Mouse (Mus musculus) limb, embryonic 11.5 days (tissue): ENCODE measurements around the gene Prrt2. TPM values are rescaled to one million over a fixed set of nuclear protein-coding genes. Genes with fewer than 3 reads are reported as not detected.

Experiments used
- ATAC-seq: fragments of 200-750 bp; cut with Nextera tagmentation; 2 replicates; pipeline ENCODE4 v1.8.0; 2017; ENCODE audit warnings: low read depth; ENCODE audit not compliant: insufficient number of reproducible peaks, low FRiP score, low TSS enrichment
- DNase-seq: peaks from one replicate; pipeline ENCODE4 v3.0.0-alpha.2; 2015; ENCODE audit warnings: low spot score
- H3K27ac ChIP-seq: fragments of 300-500 bp; sonication (generic); replicated peaks from 2 replicates; pipeline ENCODE4 v1.5.1; 2014; ENCODE audit warnings: low read depth, mild to moderate bottlenecking, low read length
- H3K27me3 ChIP-seq: fragments of 300-500 bp; sonication (generic); 2 replicates; pipeline ENCODE4 v1.6.1; 2014; ENCODE audit warnings: mild to moderate bottlenecking, low read length, mixed read lengths; ENCODE audit not compliant: control insufficient read depth, insufficient read depth
- H3K36me3 ChIP-seq: fragments of 300-500 bp; sonication (generic); 2 replicates; pipeline ENCODE4 v1.6.1; 2014; ENCODE audit warnings: mild to moderate bottlenecking, low read length, moderate library complexity, mixed read lengths; ENCODE audit not compliant: control insufficient read depth, insufficient read depth
- H3K4me1 ChIP-seq: fragments of 300-500 bp; sonication (generic); 2 replicates; pipeline ENCODE4 v1.6.1; 2014; ENCODE audit warnings: low read length, mixed read lengths; ENCODE audit not compliant: control insufficient read depth, insufficient read depth
- H3K4me2 ChIP-seq: fragments of 300-500 bp; sonication (generic); 2 replicates; pipeline ENCODE4 v1.6.1; 2014; ENCODE audit warnings: low read depth, mild to moderate bottlenecking, moderate library complexity; ENCODE audit not compliant: severe bottlenecking
- H3K4me3 ChIP-seq: fragments of 300-500 bp; sonication (generic); 2 replicates; pipeline ENCODE4 v1.5.1; 2014; ENCODE audit warnings: low read depth, low read length
- H3K9ac ChIP-seq: fragments of 300-500 bp; sonication (generic); 2 replicates; pipeline ENCODE4 v1.6.1; 2014; ENCODE audit warnings: mild to moderate bottlenecking, low read length
- H3K9me3 ChIP-seq: fragments of 300-500 bp; sonication (generic); 2 replicates; pipeline ENCODE4 v1.6.1; 2016; ENCODE audit warnings: low read length; ENCODE audit not compliant: control insufficient read depth
- WGBS: fragments of 180-500 bp; shearing (Covaris S2); extraction: QIAGEN DNeasy Blood & Tissue Kit; methylation state at CpG from one replicate; pipeline ENCODE4 v1.1.7; 2014; 5-methylcytosine and 5-hydroxymethylcytosine counted together
- polyA plus RNA-seq: library from polyadenylated mRNA; unstranded; fragments of >200 nt; fragmentation: Nextera tagmentation; extraction: Ambion mirVana; gene quantifications from 2 replicates; pipeline ENCODE4 v1.2.1, GENCODE M21; 2014

The Prrt2 gene
- polyA plus RNA-seq, 1 experiment from 2014 or later, result 9.2 TPM

DNA sequence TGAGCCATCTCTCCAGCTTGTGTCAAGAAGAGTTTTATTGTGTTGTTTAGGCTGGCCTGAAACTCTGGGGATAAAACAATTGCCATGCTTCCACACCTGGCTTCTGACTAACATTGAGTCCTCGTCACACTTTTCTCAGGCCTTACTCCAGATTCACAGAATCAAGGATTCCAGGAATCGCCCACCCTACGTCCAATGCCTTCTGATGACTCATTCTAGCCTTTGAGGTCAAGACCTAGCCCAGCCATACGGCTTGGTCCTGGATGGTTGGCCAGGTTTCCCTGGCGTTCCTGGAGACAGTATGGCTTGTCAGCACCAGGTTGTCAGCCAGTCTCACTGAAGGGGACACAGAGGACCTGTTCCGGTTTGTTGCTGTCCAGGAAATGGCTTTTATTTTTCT is 8.6 kb downstream of the Prrt2 start:
- no peaks in the 10 kb centered on the region for H3K9me3 ChIP-seq
- H3K4me2 ChIP-seq, result no peak overlapping the region
- DNase-seq (no peak), ATAC-seq (no peak)
- H3K4me3 ChIP-seq, result no peak overlapping the region
- H3K36me3 ChIP-seq, result peaks cover 4% of the 10 kb centered on the region; the same call in 1 of the 2 replicates
- H3K27ac ChIP-seq, result no peak overlapping the region
- no peak overlapping the region for H3K9ac ChIP-seq
- 90% methylated on average over 6 of the region's 6 CpGs for WGBS
- H3K4me1 ChIP-seq, result peaks cover 16% of the 10 kb centered on the region; the same call in 1 of the 2 replicates
- no peaks in the 10 kb centered on the region for H3K27me3 ChIP-seq

GRCm38 (mm10) chr7:127011717-127012116 is 9.3 kb downstream of the Prrt2 start:
- Histone ChIP-seq H3K9ac (no peak overlapping the region), H3K4me3 (no peak overlapping the region), H3K27me3 (no peaks in the 10 kb centered on the region), H3K4me1 (peaks cover 16% of the 10 kb centered on the region; the same call in 1 of the 2 replicates), H3K4me2 (no peak overlapping the region), H3K9me3 (no peaks in the 10 kb centered on the region), H3K36me3 (peaks cover 4% of the 10 kb centered on the region; the same call in 1 of the 2 replicates), H3K27ac (no peak overlapping the region)
- ATAC-seq, result no peak
- no peak for DNase-seq
- 83% methylated on average over 2 of the region's 2 CpGs for WGBS

DNA sequence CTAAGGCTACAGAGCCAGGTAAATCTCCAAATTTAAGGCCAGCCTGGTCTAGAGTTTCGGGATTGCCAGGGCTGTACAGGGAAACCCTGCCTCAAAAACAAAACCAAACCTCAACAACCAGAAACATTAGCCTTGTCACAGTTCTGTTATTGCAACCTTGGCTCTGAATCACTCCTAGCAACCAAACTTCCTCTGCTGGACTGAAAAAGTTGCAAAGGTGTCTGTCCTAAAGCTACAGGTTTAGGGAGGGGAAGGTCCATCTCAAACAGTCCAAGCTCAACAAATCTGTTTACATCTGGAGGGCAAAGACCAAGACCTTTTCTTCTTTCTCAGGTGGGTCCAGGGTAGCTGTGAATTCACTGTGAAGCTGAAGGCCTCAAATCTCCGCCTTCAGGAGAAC is 10.0 kb downstream of the Prrt2 start:
- H3K4me1 ChIP-seq, result peaks cover 16% of the 10 kb centered on the region; the same call in 1 of the 2 replicates
- no peaks in the 10 kb centered on the region for H3K27me3 ChIP-seq
- H3K36me3 ChIP-seq, result peaks cover 4% of the 10 kb centered on the region; the same call in 1 of the 2 replicates
- H3K4me2 ChIP-seq, result no peak overlapping the region
- no peak overlapping the region for H3K27ac ChIP-seq
- no peak overlapping the region for H3K9ac ChIP-seq
- no peak overlapping the region for H3K4me3 ChIP-seq
- 96% methylated on average over 2 of the region's 2 CpGs for WGBS
- no peak for ATAC-seq
- H3K9me3 ChIP-seq, result no peaks in the 10 kb centered on the region
- DNase-seq, result no peak

DNA sequence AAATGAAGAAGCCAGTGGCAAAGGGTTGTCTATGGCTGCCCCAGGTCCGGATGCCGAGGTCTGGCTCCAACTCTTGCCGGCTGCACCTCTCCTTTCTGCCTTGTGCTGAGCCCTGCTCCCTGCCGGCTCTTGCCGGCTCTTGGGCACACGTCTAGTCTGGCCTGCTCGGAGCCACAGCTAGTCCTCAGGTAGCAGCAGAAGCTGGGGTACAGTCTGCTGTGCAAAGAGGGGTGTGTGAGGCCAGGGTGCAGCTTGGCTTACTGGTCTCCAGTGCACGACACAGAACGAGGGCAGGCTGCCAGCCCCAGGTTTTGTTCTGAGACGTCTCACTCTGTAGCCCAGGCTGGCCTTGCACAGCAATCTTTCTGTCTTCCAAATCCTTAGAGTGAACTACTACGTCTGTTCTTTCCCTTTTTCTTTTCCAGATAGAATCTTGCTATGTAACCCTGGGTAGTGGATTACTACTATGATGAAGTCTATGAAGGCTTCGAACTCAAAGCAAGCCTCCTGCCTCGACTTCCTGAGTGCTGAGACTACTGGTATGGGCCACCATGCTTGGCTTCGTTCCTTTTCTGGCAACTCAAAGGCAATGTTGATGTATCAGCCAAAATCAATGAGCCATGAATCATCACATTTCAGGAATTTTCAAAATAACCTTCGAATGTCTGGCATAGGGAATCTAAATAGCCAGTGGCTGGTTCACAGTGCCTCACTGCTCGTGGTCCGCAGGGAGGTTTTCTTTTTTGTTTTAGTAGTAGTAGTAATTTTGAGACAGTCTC is 11.5 kb downstream of the Prrt2 start:
- DNase-seq (no peak), ATAC-seq (no peak)
- Histone ChIP-seq H3K36me3 (no peaks in the 10 kb centered on the region), H3K27ac (no peak overlapping the region), H3K27me3 (no peaks in the 10 kb centered on the region), H3K9me3 (no peaks in the 10 kb centered on the region), H3K4me3 (no peak overlapping the region), H3K9ac (no peak overlapping the region), H3K4me2 (no peak overlapping the region), H3K4me1 (peaks cover 2% of the 10 kb centered on the region; the same call in 1 of the 2 replicates)
- WGBS, result 89% methylated on average over 17 of the region's 17 CpGs

DNA sequence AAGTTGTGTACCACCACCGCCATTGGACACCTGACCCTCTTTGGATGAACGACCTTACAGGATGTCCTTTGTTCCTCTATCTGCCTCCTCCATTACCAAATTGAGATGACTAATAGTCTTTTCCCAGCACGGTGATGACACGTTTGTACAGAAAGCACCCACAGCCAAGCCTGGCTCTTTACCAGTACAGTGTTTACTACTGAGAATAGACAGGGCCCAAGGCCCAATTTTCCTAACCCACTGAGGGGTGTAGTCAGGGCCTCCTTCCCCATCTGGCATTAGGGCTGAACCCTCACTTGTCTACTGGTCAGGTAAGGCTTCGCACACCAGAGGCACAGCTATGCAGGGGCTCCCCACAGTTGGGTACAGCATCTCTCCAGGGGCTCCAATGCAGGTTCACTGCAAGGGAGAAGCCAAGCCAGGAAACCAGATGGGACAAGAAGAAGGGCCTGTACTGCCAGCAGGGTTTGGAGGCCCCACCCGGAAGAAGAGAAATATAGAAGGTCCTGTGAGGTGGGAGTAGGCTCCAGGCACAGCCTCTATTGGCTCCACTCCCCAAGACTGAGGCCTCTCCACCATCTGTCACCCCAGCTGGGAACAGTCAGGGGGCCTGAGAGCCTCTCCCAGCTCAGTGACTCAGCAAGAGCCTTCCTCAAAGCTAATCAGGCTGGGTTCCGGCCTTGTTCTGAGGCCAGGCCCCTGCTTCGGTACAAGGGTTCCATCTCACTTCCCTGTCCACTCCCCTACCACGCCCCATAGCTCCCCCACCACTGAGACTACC is 12.6 kb downstream of the Prrt2 start:
- no peak overlapping the region for H3K4me2 ChIP-seq
- no peak overlapping the region for H3K9ac ChIP-seq
- WGBS, result 70% methylated on average over 9 of the region's 9 CpGs
- H3K4me1 ChIP-seq, result no peaks in the 10 kb centered on the region
- no peak overlapping the region for H3K4me3 ChIP-seq
- no peak for ATAC-seq
- H3K36me3 ChIP-seq, result no peaks in the 10 kb centered on the region
- no peak for DNase-seq
- H3K27me3 ChIP-seq, result no peaks in the 10 kb centered on the region
- no peak overlapping the region for H3K27ac ChIP-seq
- H3K9me3 ChIP-seq, result no peaks in the 10 kb centered on the region

DNA sequence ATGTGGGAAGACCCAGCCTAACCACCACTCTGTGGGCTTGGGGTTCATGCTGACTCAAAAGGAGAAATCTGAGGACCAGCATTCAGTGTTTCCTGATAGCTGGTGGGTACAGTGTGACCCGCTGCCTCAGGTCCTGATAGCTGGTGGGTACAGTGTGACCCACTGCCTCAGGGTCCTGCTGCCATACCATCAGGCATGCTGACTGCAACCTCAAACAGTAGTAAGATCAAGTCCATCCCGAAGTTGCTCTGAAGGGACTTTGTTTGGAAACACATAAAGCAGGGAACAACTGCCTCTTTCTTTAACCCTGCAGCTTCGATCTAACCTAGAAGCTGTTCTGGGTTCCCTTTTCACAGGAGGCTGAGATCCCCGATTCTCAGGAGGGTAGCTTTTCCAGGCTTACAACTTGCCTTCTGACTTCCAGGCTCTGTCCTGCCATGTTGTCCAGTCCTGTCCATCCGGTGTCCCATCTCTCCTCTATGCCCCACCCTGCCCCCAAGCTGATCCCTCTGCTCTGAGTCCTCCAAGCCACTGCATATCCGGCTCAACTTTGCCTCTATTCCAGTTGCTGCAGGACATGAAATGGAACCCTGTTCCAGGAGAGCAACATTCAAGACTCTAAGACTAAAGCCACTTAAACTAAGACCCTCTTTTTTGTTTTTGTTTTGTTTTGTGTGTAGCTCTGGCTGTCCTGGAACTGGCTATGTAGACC is 13.5 kb downstream of the Prrt2 start:
- H3K9ac ChIP-seq, result no peak overlapping the region
- H3K27ac ChIP-seq, result no peak overlapping the region
- no peak overlapping the region for H3K4me3 ChIP-seq
- no peak for ATAC-seq
- no peaks in the 10 kb centered on the region for H3K27me3 ChIP-seq
- H3K4me2 ChIP-seq, result no peak overlapping the region
- no peaks in the 10 kb centered on the region for H3K4me1 ChIP-seq
- H3K9me3 ChIP-seq, result no peaks in the 10 kb centered on the region
- H3K36me3 ChIP-seq, result no peaks in the 10 kb centered on the region
- DNase-seq, result no peak
- 87% methylated on average over 6 of the region's 6 CpGs for WGBS

DNA sequence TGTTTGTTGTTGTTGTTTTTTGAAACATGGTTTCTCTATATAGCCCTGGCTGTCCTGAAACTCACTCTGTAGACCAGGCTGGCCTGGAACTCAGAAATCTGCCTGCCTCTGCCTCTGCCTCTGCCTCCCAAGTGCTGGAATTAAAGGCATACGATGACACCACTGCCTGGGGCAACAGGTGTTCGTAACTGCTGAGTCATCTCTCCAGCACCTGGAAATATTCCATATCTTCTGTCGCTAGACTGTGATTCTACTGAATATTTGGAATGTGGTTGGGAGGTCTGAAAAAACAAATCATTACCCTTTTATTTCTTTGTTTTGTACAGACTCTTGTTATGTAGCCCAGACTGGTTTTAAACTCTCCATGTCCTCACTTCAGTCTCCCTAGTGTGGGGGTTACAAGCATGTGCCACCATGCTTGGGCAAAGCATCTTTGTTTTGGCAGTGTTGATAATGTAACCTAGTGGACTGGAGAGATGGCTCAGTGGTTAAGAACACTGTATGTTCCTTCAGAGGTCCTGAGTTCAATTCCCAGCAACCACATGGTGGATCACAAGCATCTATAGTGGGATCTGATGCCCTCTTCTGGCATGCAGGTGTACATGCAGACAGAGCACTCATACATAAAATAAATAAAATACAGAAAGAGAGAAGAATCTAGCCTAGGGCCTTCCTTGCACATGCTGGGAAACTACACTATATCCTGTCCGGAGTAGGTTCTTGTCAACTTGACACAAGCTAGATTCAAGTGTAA is 16.7 kb downstream of the Prrt2 start:
- no peak for DNase-seq
- no peak overlapping the region for H3K9ac ChIP-seq
- no peak overlapping the region for H3K27ac ChIP-seq
- H3K4me1 ChIP-seq, result no peaks in the 10 kb centered on the region
- ATAC-seq, result no peak
- H3K9me3 ChIP-seq, result no peaks in the 10 kb centered on the region
- no peak overlapping the region for H3K4me2 ChIP-seq
- no peaks in the 10 kb centered on the region for H3K36me3 ChIP-seq
- WGBS, result 89% methylated on average over 4 of the region's 4 CpGs
- H3K4me3 ChIP-seq, result no peak overlapping the region
- no peaks in the 10 kb centered on the region for H3K27me3 ChIP-seq

- ATAC-seq, result no peak
- Histone ChIP-seq H3K27me3 (no peaks in the 10 kb centered on the region), H3K4me3 (no peak overlapping the region), H3K27ac (no peak overlapping the region), H3K9me3 (no peaks in the 10 kb centered on the region), H3K36me3 (no peaks in the 10 kb centered on the region), H3K4me2 (no peak overlapping the region), H3K9ac (no peak overlapping the region), H3K4me1 (no peaks in the 10 kb centered on the region)
- WGBS, result 95% methylated on average over 5 of the region's 5 CpGs
- DNase-seq, result no peak
Observed at GRCm38 (mm10) chr7:127003620-127004019, 17.4 kb downstream of the Prrt2 start.
